Mouse (Mus musculus) intestine, embryonic 16.5 days (tissue): ENCODE measurements around the gene Ubl4a. TPM values are rescaled to one million over a fixed set of nuclear protein-coding genes. Genes with fewer than 3 reads are reported as not detected.

ENCODE experiments used
- microRNA-seq: library from miRNA; unstranded; fragments of <30 nt; microRNA quantifications from one replicate; pipeline ENCODE4, GENCODE M21; 2016
- polyA plus RNA-seq: library from polyadenylated mRNA; unstranded; fragments of >200 nt; fragmentation: Nextera tagmentation; extraction: Ambion mirVana; gene quantifications from 2 replicates; pipeline ENCODE4 v1.2.1, GENCODE M21; 2015

Gene Ubl4a
- polyA plus RNA-seq, 1 experiment from 2014 or later: 67.7 TPM

Small RNA genes within 50 kb of the gene (microRNA-seq; reads per million reads assigned to microRNA genes)
- 1.1 reads per million for gene Mir7092

Other genes starting within 250 kb of the Ubl4a start
- gene Opn1mw, start 245.8 kb downstream of the Ubl4a start, polyA plus RNA-seq: not detected in 2 replicates
- 10.0 and 10.1 TPM in 2 replicates for gene Mecp2, start 237.9 kb downstream of the Ubl4a start, polyA plus RNA-seq
- not detected in 2 replicates for gene Tex28, start 205.4 kb downstream of the Ubl4a start, polyA plus RNA-seq
- 0.05 TPM in 1 of 2 replicates, not detected in the other for gene Tktl1, start 196.0 kb downstream of the Ubl4a start, polyA plus RNA-seq
- 240 and 269 TPM in 2 replicates for gene Flna, start 123.4 kb downstream of the Ubl4a start, polyA plus RNA-seq
- gene Emd, start 118.5 kb downstream of the Ubl4a start, polyA plus RNA-seq: 18.3 and 22.5 TPM in 2 replicates
- gene Rpl10, start 102.4 kb downstream of the Ubl4a start, polyA plus RNA-seq: 822 and 863 TPM in 2 replicates
- gene Taz, start 91.3 kb downstream of the Ubl4a start, polyA plus RNA-seq: 85.3 and 91.1 TPM in 2 replicates
- 12.4 and 14.5 TPM in 2 replicates for gene Dnase1l1, start 90.9 kb downstream of the Ubl4a start, polyA plus RNA-seq
- gene Atp6ap1, start 76.1 kb downstream of the Ubl4a start, polyA plus RNA-seq: 142 and 144 TPM in 2 replicates
- gene Gdi1, start 68.2 kb downstream of the Ubl4a start, polyA plus RNA-seq: 152 and 172 TPM in 2 replicates
- 67.5 and 69.8 TPM in 2 replicates for gene Fam50a, start 60.2 kb downstream of the Ubl4a start, polyA plus RNA-seq
- 5.8 and 6.2 TPM in 2 replicates for gene Plxna3, start 44.2 kb downstream of the Ubl4a start, polyA plus RNA-seq
- 81.3 and 84.4 TPM in 2 replicates for gene Lage3, start 19.6 kb downstream of the Ubl4a start, polyA plus RNA-seq
- 16.9 and 17.6 TPM in 2 replicates for gene Slc10a3, start 131 bp upstream of the Ubl4a start, polyA plus RNA-seq
- 30.6 and 34.6 TPM in 2 replicates for gene Fam3a, start 20.1 kb upstream of the Ubl4a start, polyA plus RNA-seq
- 20.8 and 21.6 TPM in 2 replicates for gene Ikbkg, start 20.1 kb upstream of the Ubl4a start, polyA plus RNA-seq
- 41.3 and 46.1 TPM in 2 replicates for gene G6pdx, start 56.0 kb upstream of the Ubl4a start, polyA plus RNA-seq
- gene Gm6880, start 108.2 kb upstream of the Ubl4a start, polyA plus RNA-seq: not detected in 2 replicates
- not detected in 2 replicates for gene Olfr1326-ps1, start 201.7 kb upstream of the Ubl4a start, polyA plus RNA-seq
- not detected in 2 replicates for gene Olfr1325, start 219.5 kb upstream of the Ubl4a start, polyA plus RNA-seq